ENCODE assay signal across 34 mouse cellular contexts in genomic region chr6:29200496-29200895, GRCm38 (mm10). TPM values are rescaled to one million over a fixed set of nuclear protein-coding genes. Genes with fewer than 3 reads are reported as not detected.
DNase-seq lines count a peak whose midpoint lies in the region; ATAC-seq and TF ChIP-seq lines count a peak whose summit lies in the region.
"Had no signal": no experiment of that assay in that cellular context is flagged by ENCODE, and none has a peak within 500 bp of the region (broad histone marks: within the 10 kb centered on the region; RNA-seq: fewer than 3 reads in every experiment).

No protein-coding gene starts in this region.

- no peak overlapping the region for H3K9ac ChIP-seq in forebrain, postnatal 0 days
- H3K9ac ChIP-seq in midbrain, postnatal 0 days (replicated peaks; ENCODE audit: low read length, poor library complexity, severe bottlenecking), result no peak overlapping the region
- H3K9ac ChIP-seq: embryonic facial prominence, embryonic 15.5 days; forebrain, embryonic 15.5 days; hindbrain, embryonic 15.5 days; limb, embryonic 15.5 days; liver, embryonic 13.5 days; midbrain, embryonic 13.5 days had no signal

- peaks cover 29% of the 10 kb centered on the region for H3K4me1 ChIP-seq in forebrain, embryonic 10.5 days
- peaks cover 8% of the 10 kb centered on the region for H3K4me1 ChIP-seq in forebrain, postnatal 0 days (ENCODE audit: insufficient read depth)
- H3K4me1 ChIP-seq in midbrain, embryonic 10.5 days, result peaks cover 42% of the 10 kb centered on the region
- H3K4me1 ChIP-seq in midbrain, postnatal 0 days (ENCODE audit: insufficient read depth, low read length), result 0 out of 2 replicates have a peak, but pooled peaks cover 7% of the 10 kb centered on the region

- DNase-seq in forebrain, embryonic 10.5 days (ENCODE audit: extremely low spot score, low spot score), result peak; percentile 11
- DNase-seq in forebrain, postnatal 0 days, result no peak
- DNase-seq in midbrain, embryonic 10.5 days (ENCODE audit: low spot score), result peak; percentile 11
- no peak for DNase-seq in midbrain, postnatal 0 days (ENCODE audit: low spot score)
- peak; percentile 1 for DNase-seq in urinary bladder, postnatal 25 days (ENCODE audit: low spot score)
- DNase-seq in urinary bladder, adult 2 months (ENCODE audit: low spot score), result no peak
- no peak for DNase-seq in gastrocnemius, adult 8-10 months (ENCODE audit: low spot score in 2 of 2)
- DNase-seq: adrenal gland, postnatal 36 days; cerebellum, adult 2 months; cerebellum, postnatal 14 days; gastrocnemius, postnatal 10 days; kidney, adult 2 months; kidney, postnatal 10 days; layer of hippocampus, postnatal 36 days; left cerebral cortex, postnatal 4 days; liver, embryonic 13.5 days; lung, adult 18-20 months; lung, postnatal 4 days; right cerebral cortex, postnatal 4 days; thymus, postnatal 14 days had no signal

- 82% methylated on average over 3 of the region's 3 CpGs for WGBS in forebrain, embryonic 10.5 days
- WGBS in forebrain, postnatal 0 days, result 62% methylated on average over 3 of the region's 3 CpGs
- WGBS in midbrain, embryonic 10.5 days, result 65% methylated on average over 3 of the region's 3 CpGs
- 56% methylated on average over 3 of the region's 3 CpGs for WGBS in midbrain, postnatal 0 days

- no peak overlapping the region for H3K4me3 ChIP-seq in forebrain, embryonic 10.5 days
- no peak overlapping the region for H3K4me3 ChIP-seq in forebrain, postnatal 0 days (ENCODE audit: low read depth, low read length)
- H3K4me3 ChIP-seq in midbrain, embryonic 10.5 days, result no peak overlapping the region
- H3K4me3 ChIP-seq in midbrain, postnatal 0 days (ENCODE audit: low read depth, low read length), result no peak overlapping the region
- H3K4me3 ChIP-seq: embryonic facial prominence, embryonic 10.5 days; embryonic facial prominence, embryonic 15.5 days; forebrain, embryonic 15.5 days; hindbrain, embryonic 10.5 days; hindbrain, embryonic 15.5 days; limb, embryonic 15.5 days; liver, embryonic 13.5 days; megakaryocyte, embryonic 14.5 days; midbrain, embryonic 13.5 days had no signal

- no peak for ATAC-seq in forebrain, postnatal 0 days
- ATAC-seq in midbrain, postnatal 0 days (ENCODE audit: low FRiP score), result no peak
- ATAC-seq: forebrain, embryonic 15.5 days; inflammation-experienced regulatory T-cells, adult 6 months; lung, postnatal 0 days; midbrain, embryonic 13.5 days had no signal

- peaks cover 47% of the 10 kb centered on the region for H3K36me3 ChIP-seq in forebrain, embryonic 10.5 days (replicated peaks)
- peaks cover 45% of the 10 kb centered on the region for H3K36me3 ChIP-seq in forebrain, postnatal 0 days (ENCODE audit: insufficient read depth)
- H3K36me3 ChIP-seq in midbrain, embryonic 10.5 days, result peaks cover 44% of the 10 kb centered on the region
- H3K36me3 ChIP-seq in midbrain, postnatal 0 days (ENCODE audit: insufficient read depth, low read length), result peaks cover 40% of the 10 kb centered on the region
- H3K36me3 ChIP-seq: liver, embryonic 13.5 days had no signal

- H3K9me3 ChIP-seq in forebrain, embryonic 10.5 days, result no peaks in the 10 kb centered on the region
- no peaks in the 10 kb centered on the region for H3K9me3 ChIP-seq in forebrain, postnatal 0 days (ENCODE audit: low read length)
- no peaks in the 10 kb centered on the region for H3K9me3 ChIP-seq in midbrain, embryonic 10.5 days (replicated peaks)
- no peaks in the 10 kb centered on the region for H3K9me3 ChIP-seq in midbrain, postnatal 0 days (ENCODE audit: low read length)
- H3K9me3 ChIP-seq: embryonic facial prominence, embryonic 10.5 days; embryonic facial prominence, embryonic 15.5 days; forebrain, embryonic 15.5 days; hindbrain, embryonic 10.5 days; hindbrain, embryonic 15.5 days; limb, embryonic 15.5 days; liver, embryonic 13.5 days; megakaryocyte, embryonic 14.5 days; midbrain, embryonic 13.5 days had no signal

- no peak overlapping the region for H3K4me2 ChIP-seq in forebrain, postnatal 0 days (ENCODE audit: low read depth)
- no peak overlapping the region for H3K4me2 ChIP-seq in midbrain, postnatal 0 days (ENCODE audit: low read depth, low read length, poor library complexity, severe bottlenecking)
- H3K4me2 ChIP-seq: embryonic facial prominence, embryonic 15.5 days; forebrain, embryonic 15.5 days; heart, embryonic 11.5 days; hindbrain, embryonic 15.5 days; limb, embryonic 15.5 days; liver, embryonic 13.5 days; midbrain, embryonic 13.5 days had no signal

- peaks cover 44% of the 10 kb centered on the region for H3K27me3 ChIP-seq in forebrain, embryonic 10.5 days (ENCODE audit: poor library complexity, severe bottlenecking)
- no peaks in the 10 kb centered on the region for H3K27me3 ChIP-seq in forebrain, postnatal 0 days (ENCODE audit: insufficient read depth, low read length)
- peaks cover 51% of the 10 kb centered on the region for H3K27me3 ChIP-seq in midbrain, embryonic 10.5 days (ENCODE audit: low read depth, poor library complexity, severe bottlenecking)
- H3K27me3 ChIP-seq in midbrain, postnatal 0 days (ENCODE audit: insufficient read depth, low read length), result no peaks in the 10 kb centered on the region
- H3K27me3 ChIP-seq: forebrain, embryonic 15.5 days; hindbrain, embryonic 15.5 days had no signal

- no peak overlapping the region for H3K27ac ChIP-seq in forebrain, embryonic 10.5 days
- no peak overlapping the region for H3K27ac ChIP-seq in forebrain, postnatal 0 days (ENCODE audit: low read depth, low read length)
- H3K27ac ChIP-seq in midbrain, embryonic 10.5 days (replicated peaks), result no peak overlapping the region
- no peak overlapping the region for H3K27ac ChIP-seq in midbrain, postnatal 0 days (ENCODE audit: low read depth, low read length)
- H3K27ac ChIP-seq: embryonic facial prominence, embryonic 10.5 days; embryonic facial prominence, embryonic 15.5 days; forebrain, embryonic 15.5 days; hindbrain, embryonic 10.5 days; hindbrain, embryonic 15.5 days; limb, embryonic 15.5 days; liver, embryonic 13.5 days; midbrain, embryonic 13.5 days had no signal

- no peak for TF ChIP-seq CTCF in forebrain, postnatal 0 days (IDR thresholded peaks at IDR 0.05; ENCODE audit: low read depth)
- TF ChIP-seq CTCF in midbrain, postnatal 0 days (IDR thresholded peaks at IDR 0.05), result no peak

RNA-seq across cellular contexts. Expression of gene Impdh1, which starts 15.7 kb away (rescaled TPM):
- 39.6 and 39.7 TPM in 2 replicates for polyA plus RNA-seq in forebrain, embryonic 10.5 days (2016; fragmentation: Nextera tagmentation; extraction: Ambion mirVana)
- 27.2 and 42.8 TPM in 2 replicates for total RNA-seq in forebrain, postnatal 0 days (2014; rRNA removed)
- 65.9 and 70.6 TPM in 2 replicates for polyA plus RNA-seq in forebrain, postnatal 0 days (2015; fragmentation: Nextera tagmentation; extraction: Ambion mirVana)
- polyA plus RNA-seq in midbrain, embryonic 10.5 days (2016; fragmentation: Nextera tagmentation; extraction: Ambion mirVana), result 45.6 and 53.5 TPM in 2 replicates
- total RNA-seq in midbrain, postnatal 0 days (2014; rRNA removed), result 35.6 and 37.5 TPM in 2 replicates
- polyA plus RNA-seq in midbrain, postnatal 0 days (2015; fragmentation: Nextera tagmentation; extraction: Ambion mirVana), result 60.6 and 62.1 TPM in 2 replicates
- 29.6 and 33.9 TPM in 2 replicates for polyA plus RNA-seq in urinary bladder, adult 2 months (2012; rRNA removed)
- total RNA-seq in gastrocnemius, adult 8-10 months (2022), result 10 to 100 TPM in 3 of 4 experiments, 1 to 10 TPM in 1; 9.7 to 13.5 (median 10.9) TPM

RNA-seq across cellular contexts. Expression of gene Prrt4, which starts 21.1 kb away (rescaled TPM):
- 1.3 and 1.8 TPM in 2 replicates for polyA plus RNA-seq in forebrain, embryonic 10.5 days (2016; fragmentation: Nextera tagmentation; extraction: Ambion mirVana)
- total RNA-seq in forebrain, postnatal 0 days (2014; rRNA removed), result 17.6 and 23.5 TPM in 2 replicates
- 9.0 and 12.1 TPM in 2 replicates for polyA plus RNA-seq in forebrain, postnatal 0 days (2015; fragmentation: Nextera tagmentation; extraction: Ambion mirVana)
- polyA plus RNA-seq in midbrain, embryonic 10.5 days (2016; fragmentation: Nextera tagmentation; extraction: Ambion mirVana), result 0.83 and 1.1 TPM in 2 replicates
- 31.9 and 40.2 TPM in 2 replicates for total RNA-seq in midbrain, postnatal 0 days (2014; rRNA removed)
- 15.4 and 16.6 TPM in 2 replicates for polyA plus RNA-seq in midbrain, postnatal 0 days (2015; fragmentation: Nextera tagmentation; extraction: Ambion mirVana)
- 0.41 and 0.52 TPM in 2 replicates for polyA plus RNA-seq in urinary bladder, adult 2 months (2012; rRNA removed)
- under 1 TPM; 0.46 to 0.70 (median 0.53) TPM for total RNA-seq in gastrocnemius, adult 8-10 months (2022)
- total RNA-seq: MEL; monocyte, adult 5-6 weeks; neutrophil, adult 5-6 weeks had no signal
- polyA plus RNA-seq: inflammation-experienced regulatory T-cells, adult 6 months had no signal

RNA-seq across cellular contexts. Expression of gene Rbm28, which starts 35.7 kb away (rescaled TPM):
- 53.8 and 58.1 TPM in 2 replicates for polyA plus RNA-seq in forebrain, embryonic 10.5 days (2016; fragmentation: Nextera tagmentation; extraction: Ambion mirVana)
- total RNA-seq in forebrain, postnatal 0 days (2014; rRNA removed), result 32.8 and 33.5 TPM in 2 replicates
- polyA plus RNA-seq in forebrain, postnatal 0 days (2015; fragmentation: Nextera tagmentation; extraction: Ambion mirVana), result 14.7 and 18.0 TPM in 2 replicates
- polyA plus RNA-seq in midbrain, embryonic 10.5 days (2016; fragmentation: Nextera tagmentation; extraction: Ambion mirVana), result 51.6 and 54.9 TPM in 2 replicates
- 17.8 and 25.2 TPM in 2 replicates for total RNA-seq in midbrain, postnatal 0 days (2014; rRNA removed)
- 18.8 and 20.9 TPM in 2 replicates for polyA plus RNA-seq in midbrain, postnatal 0 days (2015; fragmentation: Nextera tagmentation; extraction: Ambion mirVana)
- polyA plus RNA-seq in urinary bladder, adult 2 months (2012; rRNA removed), result 30.5 and 37.1 TPM in 2 replicates
- total RNA-seq in gastrocnemius, adult 8-10 months (2022), result 10 to 100 TPM; 10.7 to 15.9 (median 14.8) TPM

Comparison
In these comparisons a context has a peak if more than half of its experiments do, and no peak if none do; other contexts are left out.
1. DNase-seq: peak in forebrain, embryonic 10.5 days (single experiment), midbrain, embryonic 10.5 days (single experiment) and urinary bladder, postnatal 25 days (single experiment); none in forebrain, postnatal 0 days (single experiment), midbrain, postnatal 0 days (single experiment), urinary bladder, adult 2 months (single experiment) and gastrocnemius, adult 8-10 months (0 of 2).